ENCODE assay signal across 7 mouse cellular contexts in genomic region chr2:91932160-91932711, GRCm38 (mm10). TPM values are rescaled to one million over a fixed set of nuclear protein-coding genes. Genes with fewer than 3 reads are reported as not detected.
DNase-seq lines count a peak whose midpoint lies in the region; ATAC-seq lines count a peak whose summit lies in the region.

Gene Mdk (minus strand): TSS chr2:91932297.

- H3K36me3 ChIP-seq in embryonic facial prominence, embryonic 15.5 days = peaks cover 32% of the 10 kb centered on the region
- peaks cover 21% of the 10 kb centered on the region for H3K36me3 ChIP-seq in intestine, embryonic 16.5 days (ENCODE audit: control insufficient read depth, insufficient read depth, low read length)
- H3K36me3 ChIP-seq in midbrain, embryonic 10.5 days = peaks cover 58% of the 10 kb centered on the region

- no peaks in the 10 kb centered on the region for H3K9me3 ChIP-seq in embryonic facial prominence, embryonic 15.5 days (replicated peaks)
- H3K9me3 ChIP-seq in intestine, embryonic 16.5 days (ENCODE audit: control insufficient read depth, low read length) = no peaks in the 10 kb centered on the region
- no peaks in the 10 kb centered on the region for H3K9me3 ChIP-seq in midbrain, embryonic 10.5 days (replicated peaks)

- no peak for ATAC-seq in embryonic facial prominence, embryonic 15.5 days (ENCODE audit: insufficient number of reproducible peaks, low FRiP score, low TSS enrichment, low read depth)
- ATAC-seq in intestine, embryonic 16.5 days = peak; percentile 26; the same call in 1 of the 2 replicates

- 6% methylated on average over 16 of the region's 16 CpGs for WGBS in embryonic facial prominence, embryonic 15.5 days
- WGBS in intestine, embryonic 16.5 days = 5% methylated on average over 16 of the region's 16 CpGs
- 0% methylated on average over 16 of the region's 16 CpGs for WGBS in midbrain, embryonic 10.5 days

- H3K4me1 ChIP-seq in brown adipose tissue, adult 24 weeks (ENCODE audit: control insufficient read depth, insufficient read depth, insufficient read length, low read length) = no peaks in the 10 kb centered on the region; the same call in 1 of the 2 replicates
- peaks cover 43% of the 10 kb centered on the region for H3K4me1 ChIP-seq in embryonic facial prominence, embryonic 15.5 days
- H3K4me1 ChIP-seq in intestine, embryonic 16.5 days (ENCODE audit: control insufficient read depth, insufficient read depth, low read length) = peaks cover 47% of the 10 kb centered on the region
- peaks cover 88% of the 10 kb centered on the region for H3K4me1 ChIP-seq in midbrain, embryonic 10.5 days

- peak within 1 kb of the TSS; percentile 78 for H3K4me2 ChIP-seq in embryonic facial prominence, embryonic 15.5 days (replicated peaks)
- H3K4me2 ChIP-seq in intestine, embryonic 16.5 days (ENCODE audit: low read depth, low read length) = peak within 1 kb of the TSS; percentile 77

- 0 out of 2 replicates have a peak within 1 kb of the TSS, but pooled peaks have one; percentile 8 for H3K4me3 ChIP-seq in brown adipose tissue, adult 24 weeks (ENCODE audit: insufficient read depth, low read depth, low read length)
- H3K4me3 ChIP-seq in embryonic facial prominence, embryonic 15.5 days (replicated peaks) = peak within 1 kb of the TSS; percentile 70
- H3K4me3 ChIP-seq in intestine, embryonic 16.5 days (ENCODE audit: low read length) = peak within 1 kb of the TSS; percentile 63
- peak within 1 kb of the TSS; percentile 92 for H3K4me3 ChIP-seq in midbrain, embryonic 10.5 days

- peak within 1 kb of the TSS; percentile 77 for H3K9ac ChIP-seq in embryonic facial prominence, embryonic 15.5 days
- peak within 1 kb of the TSS; percentile 79 for H3K9ac ChIP-seq in intestine, embryonic 16.5 days (ENCODE audit: low read depth, low read length)

- no peak within 1 kb of the TSS for H3K27ac ChIP-seq in brown adipose tissue, adult 24 weeks (replicated peaks; ENCODE audit: low read depth, low read length)
- H3K27ac ChIP-seq in embryonic facial prominence, embryonic 15.5 days (replicated peaks) = peak within 1 kb of the TSS; percentile 92
- H3K27ac ChIP-seq in intestine, embryonic 16.5 days (ENCODE audit: low read length) = peak within 1 kb of the TSS; percentile 86
- H3K27ac ChIP-seq in midbrain, embryonic 10.5 days (replicated peaks) = peak within 1 kb of the TSS; percentile 100

- DNase-seq in layer of hippocampus, adult 8-10 months (ENCODE audit: low spot score in 2 of 2) = no peak
- no peak for DNase-seq in layer of hippocampus, adult 11-12 months (ENCODE audit: low spot score)
- DNase-seq in midbrain, embryonic 10.5 days (ENCODE audit: low spot score) = peak; percentile 88
- no peak for DNase-seq in frontal cortex, postnatal 10 days (ENCODE audit: low spot score in 2 of 2)

- no peaks in the 10 kb centered on the region for H3K27me3 ChIP-seq in embryonic facial prominence, embryonic 15.5 days
- no peaks in the 10 kb centered on the region for H3K27me3 ChIP-seq in intestine, embryonic 16.5 days (replicated peaks; ENCODE audit: control insufficient read depth, insufficient read depth, low read length)
- H3K27me3 ChIP-seq in midbrain, embryonic 10.5 days (ENCODE audit: low read depth, poor library complexity, severe bottlenecking) = no peaks in the 10 kb centered on the region

RNA-seq across cellular contexts. Expression of gene Mdk, which starts in this region (rescaled TPM):
- total RNA-seq in layer of hippocampus, adult 8-10 months (2022) = 10 to 100 TPM; 21.4 to 27.8 (median 24.1) TPM
- polyA plus RNA-seq in brown adipose tissue, adult 24 weeks (2012; ENCODE audit: insufficient read depth, insufficient read length, missing spikeins) = 1.8 TPM in 1 of 2 replicates, not detected in the other
- 879 and 898 TPM in 2 replicates for polyA plus RNA-seq in embryonic facial prominence, embryonic 15.5 days (2015; fragmentation: Nextera tagmentation; extraction: Ambion mirVana)
- polyA plus RNA-seq in intestine, embryonic 16.5 days (2015; fragmentation: Nextera tagmentation; extraction: Ambion mirVana) = 370 and 437 TPM in 2 replicates
- 1,290 and 1,659 TPM in 2 replicates for polyA plus RNA-seq in midbrain, embryonic 10.5 days (2016; fragmentation: Nextera tagmentation; extraction: Ambion mirVana)

Comparison
In these comparisons a context has a peak if more than half of its experiments do, and no peak if none do; other contexts are left out.
1. RNA of gene Mdk (polyA plus RNA-seq): 1,290 to 1,659 TPM in midbrain, embryonic 10.5 days, 879 to 898 TPM in embryonic facial prominence, embryonic 15.5 days and 370 to 437 TPM in intestine, embryonic 16.5 days; 1.8 TPM in brown adipose tissue, adult 24 weeks; every median in the first group is over 100 times any median in the second.
2. H3K4me3 ChIP-seq: peak in every context shown above with its lines; median percentile 92 in midbrain, embryonic 10.5 days; 70 in embryonic facial prominence, embryonic 15.5 days; 63 in intestine, embryonic 16.5 days; 8 in brown adipose tissue, adult 24 weeks.